Mouse (Mus musculus) central nervous system, embryonic 18 days (tissue): ENCODE data around the gene Fpr3. TPM values are rescaled to one million over a fixed set of nuclear protein-coding genes. Genes with fewer than 3 reads are reported as not detected.

ENCODE experiments used
- polyA plus RNA-seq: library from polyadenylated mRNA; depleted of rRNA; stranded (reverse); fragments of >200 nt; gene quantifications from 2 replicates; pipeline ENCODE4 v1.2.3, GENCODE M21; 2012; rRNA removed

Fpr3 gene
- not detected in 2 replicates for polyA plus RNA-seq

GRCm38 (mm10) chr17:17887774-17888248, at the start of gene Fpr3, which contains the start of gene Fpr2:
Fpr3 (plus strand) TSS chr17:17887852.
Fpr2 (plus strand) TSS chr17:17887824.

GRCm38 (mm10) chr17:17855064-17855838, 32.4 kb upstream of the Fpr3 start, which contains the start of gene Has1:
Has1 (minus strand) TSS chr17:17855205.

DNA sequence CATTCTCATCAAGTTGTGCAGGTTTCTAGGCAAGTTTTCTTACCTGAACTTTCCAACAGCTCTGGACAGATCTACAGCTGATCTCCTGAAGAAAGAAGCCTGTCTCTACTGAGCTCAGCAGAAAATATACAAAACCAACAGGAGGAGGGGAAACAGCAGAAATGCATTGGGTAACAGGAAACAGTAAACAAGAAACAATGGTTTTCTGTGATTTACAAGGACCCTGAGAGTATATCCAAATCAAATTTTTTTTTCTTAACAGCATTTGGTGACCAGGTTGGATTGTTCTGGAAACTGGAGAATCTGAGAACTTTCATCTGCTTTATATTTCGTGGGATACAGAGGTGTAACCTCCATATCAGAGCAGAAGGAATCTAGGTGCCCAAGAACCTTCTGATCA, 3.8 kb upstream of the Fpr3 start, which contains the start of gene Fpr1:
Gene Fpr1, minus strand, starts transcription at position 101 of the 400 bp plus-strand sequence.

Other genes starting within 250 kb of the Fpr3 start
- not detected in 2 replicates for gene Vmn2r90, start 184.1 kb upstream of the Fpr3 start, polyA plus RNA-seq
- gene Spaca6, start 60.7 kb upstream of the Fpr3 start, polyA plus RNA-seq: 50.8 and 53.0 TPM in 2 replicates
- gene Has1, start 32.6 kb upstream of the Fpr3 start, polyA plus RNA-seq: 0.63 and 1.5 TPM in 2 replicates
- 0.11 and 0.14 TPM in 2 replicates for gene Fpr1, start 3.9 kb upstream of the Fpr3 start, polyA plus RNA-seq
- gene Fpr2, start within 50 bp of the Fpr3 start, polyA plus RNA-seq: 0.48 and 0.72 TPM in 2 replicates
- gene Fpr-rs4, start 133.9 kb downstream of the Fpr3 start, polyA plus RNA-seq: not detected in 2 replicates
- gene Vmn2r124, start 161.6 kb downstream of the Fpr3 start, polyA plus RNA-seq: not detected in 2 replicates
- not detected in 2 replicates for gene Vmn2r91, start 197.2 kb downstream of the Fpr3 start, polyA plus RNA-seq